Mouse (Mus musculus) midbrain, embryonic 13.5 days (tissue): ENCODE measurements around the gene Hlcs. TPM values are rescaled to one million over a fixed set of nuclear protein-coding genes. Genes with fewer than 3 reads are reported as not detected.

Source experiments
- ATAC-seq: fragments of 200-750 bp; cut with Nextera tagmentation; 2 replicates; pipeline ENCODE4 v1.8.0; 2017; ENCODE audit warnings: mild to moderate bottlenecking, moderate TSS enrichment, moderate library complexity
- H3K27ac ChIP-seq: fragments of 300-500 bp; sonication (generic); 2 replicates; pipeline ENCODE4 v1.5.1; 2015; ENCODE audit warnings: inconsistent platforms, mild to moderate bottlenecking, moderate library complexity
- H3K27me3 ChIP-seq: fragments of 300-500 bp; sonication (generic); 2 replicates; pipeline ENCODE4 v1.6.1; 2015; ENCODE audit warnings: mild to moderate bottlenecking, inconsistent platforms
- H3K36me3 ChIP-seq: fragments of 300-500 bp; sonication (generic); 2 replicates; pipeline ENCODE4 v1.6.1; 2015; ENCODE audit warnings: mild to moderate bottlenecking, inconsistent platforms
- H3K4me1 ChIP-seq: fragments of 300-500 bp; sonication (generic); replicated peaks from 2 replicates; pipeline ENCODE4 v1.6.1; 2015; ENCODE audit warnings: inconsistent platforms
- H3K4me2 ChIP-seq: fragments of 300-500 bp; sonication (generic); replicated peaks from 2 replicates; pipeline ENCODE4 v1.6.1; 2015; ENCODE audit warnings: moderate library complexity, mild to moderate bottlenecking, inconsistent platforms
- H3K4me3 ChIP-seq: fragments of 300-500 bp; sonication (generic); replicated peaks from 2 replicates; pipeline ENCODE4 v1.5.1; 2015; ENCODE audit warnings: mild to moderate bottlenecking, inconsistent platforms
- H3K9ac ChIP-seq: fragments of 300-500 bp; sonication (generic); replicated peaks from 2 replicates; pipeline ENCODE4 v1.6.1; 2015; ENCODE audit warnings: mild to moderate bottlenecking, inconsistent platforms
- H3K9me3 ChIP-seq: fragments of 300-500 bp; sonication (generic); 2 replicates; pipeline ENCODE4 v1.6.1; 2016; ENCODE audit warnings: mild to moderate bottlenecking, inconsistent platforms
- WGBS: fragments of 180-500 bp; shearing (Covaris S2); methylation state at CpG from one replicate; pipeline ENCODE4 v1.1.7; 2015; 5-methylcytosine and 5-hydroxymethylcytosine counted together
- polyA plus RNA-seq: library from polyadenylated mRNA; unstranded; fragments of >200 nt; fragmentation: Nextera tagmentation; extraction: Ambion mirVana; gene quantifications from 2 replicates; pipeline ENCODE4 v1.2.1, GENCODE M21; 2015

Hlcs gene
- polyA plus RNA-seq, 1 experiment from 2014 or later, result 9.2 TPM

DNA sequence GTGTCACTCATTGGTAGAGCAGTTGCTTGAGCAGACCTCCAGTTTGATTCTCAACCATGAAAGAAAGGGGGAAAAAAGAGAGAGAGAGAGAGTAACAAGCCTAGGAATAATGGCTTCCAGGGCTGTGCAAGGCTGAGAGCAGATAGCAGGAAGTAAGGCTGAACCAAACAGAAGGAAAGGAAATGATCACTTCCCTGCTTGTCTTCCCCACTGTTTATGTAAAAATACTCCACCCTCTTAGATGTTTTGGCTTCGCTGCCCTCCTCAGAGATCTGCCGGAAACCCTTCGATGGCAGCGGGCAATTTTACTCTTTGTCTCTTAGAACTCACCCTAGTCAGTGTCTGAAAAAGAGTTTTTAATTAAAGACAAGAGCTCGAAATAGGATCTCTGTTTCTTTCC, 10.3 kb upstream of the Hlcs start:
- H3K4me2 ChIP-seq, result no peak overlapping the region
- H3K9ac ChIP-seq, result no peak overlapping the region
- no peak overlapping the region for H3K27ac ChIP-seq
- peaks cover 32% of the 10 kb centered on the region for H3K27me3 ChIP-seq
- ATAC-seq, result no peak
- H3K36me3 ChIP-seq, result no peaks in the 10 kb centered on the region
- H3K9me3 ChIP-seq, result no peaks in the 10 kb centered on the region
- 82% methylated on average over 5 of the region's 5 CpGs for WGBS
- peaks cover 11% of the 10 kb centered on the region for H3K4me1 ChIP-seq
- no peak overlapping the region for H3K4me3 ChIP-seq

DNA sequence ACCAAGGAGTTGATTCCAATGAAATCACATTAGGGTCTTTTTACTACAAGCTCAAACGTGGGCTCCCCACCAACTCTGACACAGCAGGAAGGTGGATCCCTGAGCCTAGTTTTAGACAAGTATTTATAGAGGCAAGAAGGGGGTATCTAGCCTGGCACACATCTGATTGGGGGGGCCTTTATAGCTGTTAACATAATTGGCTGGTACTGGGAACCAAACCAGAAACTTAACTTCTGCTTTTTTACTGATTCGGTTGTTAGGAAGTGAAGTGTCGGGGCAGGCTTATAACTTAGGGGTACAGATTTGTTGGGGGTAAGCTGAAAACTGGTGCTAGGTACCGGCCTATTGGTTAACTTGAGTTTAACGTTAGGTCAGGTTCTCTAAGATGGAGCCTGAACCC, 6.9 kb upstream of the Hlcs start:
- no peak overlapping the region for H3K4me3 ChIP-seq
- no peaks in the 10 kb centered on the region for H3K36me3 ChIP-seq
- no peaks in the 10 kb centered on the region for H3K4me1 ChIP-seq
- no peaks in the 10 kb centered on the region for H3K9me3 ChIP-seq
- no peak overlapping the region for H3K9ac ChIP-seq
- H3K27me3 ChIP-seq, result peaks cover 3% of the 10 kb centered on the region
- no peak for ATAC-seq
- no peak overlapping the region for H3K27ac ChIP-seq
- 77% methylated on average over 5 of the region's 5 CpGs for WGBS
- no peak overlapping the region for H3K4me2 ChIP-seq

DNA sequence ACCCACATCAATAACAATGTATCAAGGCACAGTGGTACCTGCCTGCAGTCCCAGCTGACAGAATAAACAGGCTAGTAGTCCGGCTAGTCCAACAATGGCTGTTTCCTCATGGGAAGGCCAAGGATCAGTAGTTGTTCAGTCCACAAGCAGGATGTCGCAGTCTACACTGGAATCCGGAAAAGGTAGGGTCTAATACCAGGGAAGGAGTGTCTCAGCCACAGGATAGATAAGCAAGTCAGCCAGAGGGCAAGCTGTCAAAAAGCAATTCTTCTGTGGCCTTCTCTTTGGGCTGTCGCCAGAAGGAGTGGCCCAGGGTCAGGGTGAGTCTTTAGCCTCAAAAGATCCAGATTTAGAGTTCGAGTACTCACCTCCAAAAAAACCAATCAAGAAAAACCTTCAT, 4.4 kb upstream of the Hlcs start:
- WGBS, result 85% methylated on average over 5 of the region's 5 CpGs
- no peak overlapping the region for H3K4me3 ChIP-seq
- H3K4me1 ChIP-seq, result peaks cover 9% of the 10 kb centered on the region
- no peak overlapping the region for H3K4me2 ChIP-seq
- H3K27ac ChIP-seq, result no peak overlapping the region
- H3K9me3 ChIP-seq, result no peaks in the 10 kb centered on the region
- H3K27me3 ChIP-seq, result no peaks in the 10 kb centered on the region
- H3K36me3 ChIP-seq, result no peaks in the 10 kb centered on the region
- no peak for ATAC-seq
- no peak overlapping the region for H3K9ac ChIP-seq

DNA sequence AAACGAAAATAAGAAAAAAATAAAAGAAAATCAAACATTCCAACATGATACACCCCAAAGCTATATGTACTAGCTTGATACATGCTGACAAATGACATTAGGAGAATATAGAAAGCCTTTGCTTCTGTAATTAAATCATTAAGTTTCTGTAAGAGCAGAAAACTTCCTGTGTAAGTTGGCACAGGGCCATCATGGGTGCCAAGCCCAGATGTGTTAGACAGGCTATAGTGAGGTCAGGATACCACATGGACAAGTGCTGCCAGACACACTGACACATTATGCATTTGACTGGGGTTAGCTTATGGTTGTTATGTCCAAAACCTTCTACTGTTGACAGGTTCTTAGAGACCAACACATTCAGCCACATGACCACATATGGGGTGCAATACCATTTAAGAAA, 1.8 kb upstream of the Hlcs start:
- no peaks in the 10 kb centered on the region for H3K36me3 ChIP-seq
- H3K27me3 ChIP-seq, result no peaks in the 10 kb centered on the region
- no peak for ATAC-seq
- no peak overlapping the region for H3K4me2 ChIP-seq
- peaks cover 20% of the 10 kb centered on the region for H3K4me1 ChIP-seq
- no peak overlapping the region for H3K9ac ChIP-seq
- 48% methylated on average over 1 of the region's 1 CpGs for WGBS
- no peak overlapping the region for H3K27ac ChIP-seq
- no peak overlapping the region for H3K4me3 ChIP-seq
- no peaks in the 10 kb centered on the region for H3K9me3 ChIP-seq

DNA sequence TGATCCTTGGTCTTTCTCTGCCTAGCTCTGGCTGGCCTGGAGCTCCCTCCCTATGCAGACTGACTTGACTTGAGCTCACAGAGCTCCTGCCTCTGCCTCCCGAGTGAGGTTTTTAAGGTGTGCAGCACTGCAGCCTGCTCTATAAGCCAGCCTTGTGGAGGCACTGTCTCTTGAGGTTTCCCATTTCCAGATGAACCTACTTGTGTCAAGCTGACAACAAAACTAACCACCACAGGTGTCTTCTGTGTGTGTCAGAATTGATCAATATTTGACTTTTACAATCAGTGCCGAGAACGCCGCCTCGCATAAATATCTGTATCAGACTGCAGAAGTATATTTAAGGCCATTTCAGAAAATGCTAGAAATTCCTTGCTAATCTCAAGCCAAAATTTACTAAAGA, 1.3 kb upstream of the Hlcs start:
- ATAC-seq, result no peak
- 92% methylated on average over 5 of the region's 5 CpGs for WGBS
- Histone ChIP-seq H3K4me1 (peaks cover 20% of the 10 kb centered on the region), H3K4me3 (no peak overlapping the region), H3K4me2 (0 out of 2 replicates have a peak overlapping the region, but pooled peaks have one; percentile 58), H3K27ac (no peak overlapping the region), H3K27me3 (no peaks in the 10 kb centered on the region), H3K9me3 (no peaks in the 10 kb centered on the region), H3K36me3 (no peaks in the 10 kb centered on the region), H3K9ac (no peak overlapping the region)

DNA sequence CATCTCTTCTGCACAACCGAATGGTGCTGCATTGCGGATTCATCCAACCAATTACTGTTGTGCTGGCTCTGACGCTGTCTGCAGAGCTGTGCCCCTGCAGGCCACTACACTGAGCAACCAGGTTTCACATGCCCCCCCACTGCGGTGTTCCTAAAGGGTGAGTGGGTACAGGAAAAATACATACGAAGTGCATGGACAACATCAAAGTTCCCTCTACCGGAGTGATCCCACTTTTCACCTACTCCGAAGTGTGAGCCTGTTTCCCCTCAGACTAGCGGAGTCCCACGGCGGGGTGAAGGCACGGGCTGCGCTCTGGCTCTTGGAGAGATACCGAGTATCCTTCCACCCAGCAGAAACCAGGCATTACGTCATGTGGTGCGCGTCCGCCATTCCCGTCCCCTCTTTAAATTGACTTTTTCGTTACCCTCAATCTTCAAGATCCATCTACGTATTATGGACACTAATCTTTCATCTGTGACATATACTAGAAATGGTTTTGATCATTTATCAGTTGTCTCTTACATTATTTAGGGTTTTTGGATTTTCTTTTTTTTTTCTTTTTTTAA, 625 bp downstream of the Hlcs start:
- Histone ChIP-seq H3K9ac (peak overlapping the region; percentile 76), H3K27ac (peak overlapping the region; percentile 99), H3K4me3 (peak overlapping the region; percentile 63), H3K4me1 (peaks cover 20% of the 10 kb centered on the region), H3K27me3 (no peaks in the 10 kb centered on the region), H3K36me3 (no peaks in the 10 kb centered on the region), H3K9me3 (no peaks in the 10 kb centered on the region), H3K4me2 (peak overlapping the region; percentile 53)
- ATAC-seq, result peak; percentile 92
- WGBS, result under 1% methylated on average over 20 of the region's 20 CpGs

DNA sequence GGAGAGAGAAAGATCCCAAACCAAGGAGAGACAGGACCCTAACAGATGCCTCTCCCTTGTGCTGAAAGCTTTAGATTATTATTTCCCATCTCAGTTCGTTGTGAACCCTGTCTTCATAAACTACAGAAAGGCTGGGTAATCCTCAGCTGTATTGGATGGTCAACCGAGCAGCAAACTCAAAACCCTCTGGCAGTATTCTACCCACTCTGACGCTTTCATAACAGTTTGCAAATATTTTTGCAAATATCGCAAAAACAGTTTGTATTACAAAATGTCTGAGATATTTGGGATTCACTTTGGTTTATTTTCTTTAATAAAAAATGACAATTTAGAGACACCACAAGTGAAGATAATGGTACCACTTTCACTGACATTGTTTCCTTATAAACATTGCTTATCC, 1.4 kb downstream of the Hlcs start:
- H3K4me2 ChIP-seq, result peak overlapping the region; percentile 53
- no peaks in the 10 kb centered on the region for H3K27me3 ChIP-seq
- no peaks in the 10 kb centered on the region for H3K36me3 ChIP-seq
- peak overlapping the region; percentile 76; the same call in 1 of the 2 replicates for H3K9ac ChIP-seq
- peaks cover 23% of the 10 kb centered on the region for H3K4me1 ChIP-seq
- H3K9me3 ChIP-seq, result no peaks in the 10 kb centered on the region
- no peak for ATAC-seq
- WGBS, result 64% methylated on average over 4 of the region's 4 CpGs
- peak overlapping the region; percentile 99 for H3K27ac ChIP-seq
- H3K4me3 ChIP-seq, result peak overlapping the region; percentile 63

DNA sequence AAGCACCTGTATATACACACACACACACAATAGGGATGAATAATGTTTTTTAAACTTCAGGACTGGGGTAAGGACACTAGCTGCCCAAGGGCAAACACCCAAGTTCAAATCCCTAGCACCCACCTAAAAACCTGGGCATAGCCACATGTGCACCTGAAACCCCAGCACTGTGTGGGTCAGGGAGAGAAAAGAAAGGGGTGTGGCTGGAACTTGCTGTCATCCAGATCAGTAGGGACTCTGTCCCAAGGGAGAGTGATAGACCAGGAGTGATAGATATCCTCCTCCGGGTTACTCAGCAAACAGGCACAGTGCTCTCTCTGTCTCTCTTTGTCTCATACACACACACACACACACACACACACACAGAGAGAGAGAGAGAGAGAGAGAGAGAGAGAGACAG, 2.0 kb downstream of the Hlcs start:
- Histone ChIP-seq H3K9ac (peak overlapping the region; percentile 36; the same call in 1 of the 2 replicates), H3K36me3 (no peaks in the 10 kb centered on the region), H3K4me2 (peak overlapping the region; percentile 53), H3K4me1 (peaks cover 23% of the 10 kb centered on the region), H3K27me3 (no peaks in the 10 kb centered on the region), H3K4me3 (no peak overlapping the region; the same call in 1 of the 2 replicates), H3K27ac (peak overlapping the region; percentile 99), H3K9me3 (no peaks in the 10 kb centered on the region)
- ATAC-seq, result no peak
- 74% methylated on average over 1 of the region's 1 CpGs for WGBS

DNA sequence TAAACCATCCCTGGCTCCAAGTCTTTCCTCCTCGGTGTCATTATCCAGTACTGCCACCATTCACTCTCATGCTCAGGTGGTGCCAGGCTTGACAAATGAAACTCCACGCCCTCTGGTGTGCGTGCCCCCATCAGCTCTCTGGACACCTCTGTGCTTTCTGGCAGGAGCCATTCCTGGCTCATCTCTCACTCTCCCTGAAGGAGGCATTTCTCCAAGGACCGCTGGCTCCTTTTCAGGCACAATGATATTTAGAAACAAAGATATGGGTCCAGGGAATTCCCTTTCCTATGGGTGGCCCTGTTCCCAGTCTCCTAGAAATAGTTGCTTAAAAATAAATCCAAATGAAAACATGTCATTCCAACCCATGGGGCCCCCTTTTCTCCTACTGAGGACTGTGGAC, 4.3 kb downstream of the Hlcs start:
- no peak overlapping the region for H3K27ac ChIP-seq
- no peak for ATAC-seq
- H3K9ac ChIP-seq, result no peak overlapping the region
- no peak overlapping the region for H3K4me2 ChIP-seq
- peaks cover 18% of the 10 kb centered on the region for H3K4me1 ChIP-seq
- no peaks in the 10 kb centered on the region for H3K36me3 ChIP-seq
- peaks cover 6% of the 10 kb centered on the region for H3K9me3 ChIP-seq
- 88% methylated on average over 4 of the region's 4 CpGs for WGBS
- no peak overlapping the region for H3K4me3 ChIP-seq
- 0 out of 2 replicates have a peak, but pooled peaks cover 1% of the 10 kb centered on the region for H3K27me3 ChIP-seq

DNA sequence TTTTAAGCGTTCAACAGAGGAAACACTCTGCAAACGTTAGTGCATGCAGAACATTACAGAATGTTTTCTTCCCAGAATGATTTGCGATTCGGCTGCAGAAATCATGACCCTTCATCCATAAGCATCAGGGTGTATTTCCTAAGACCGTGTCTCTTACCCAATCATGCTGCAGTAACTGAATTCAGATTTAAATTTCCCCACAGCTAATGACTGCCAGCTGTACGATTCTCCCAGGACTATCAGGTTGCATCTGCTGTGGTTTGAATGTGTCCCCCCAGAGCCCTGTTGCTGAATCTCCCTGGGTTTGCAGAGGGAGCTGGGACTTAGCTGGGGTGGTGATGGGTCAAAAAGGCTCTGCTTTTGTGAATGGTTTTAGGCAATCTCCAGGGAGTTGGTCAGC, 5.4 kb downstream of the Hlcs start:
- Histone ChIP-seq H3K9ac (0 out of 2 replicates have a peak overlapping the region, but pooled peaks have one; percentile 15), H3K27ac (no peak overlapping the region; the same call in 1 of the 2 replicates), H3K4me1 (peaks cover 19% of the 10 kb centered on the region), H3K4me3 (no peak overlapping the region), H3K4me2 (no peak overlapping the region), H3K27me3 (peaks cover 10% of the 10 kb centered on the region; the same call in 1 of the 2 replicates), H3K9me3 (peaks cover 6% of the 10 kb centered on the region), H3K36me3 (no peaks in the 10 kb centered on the region)
- WGBS, result 53% methylated on average over 6 of the region's 6 CpGs
- no peak for ATAC-seq

DNA sequence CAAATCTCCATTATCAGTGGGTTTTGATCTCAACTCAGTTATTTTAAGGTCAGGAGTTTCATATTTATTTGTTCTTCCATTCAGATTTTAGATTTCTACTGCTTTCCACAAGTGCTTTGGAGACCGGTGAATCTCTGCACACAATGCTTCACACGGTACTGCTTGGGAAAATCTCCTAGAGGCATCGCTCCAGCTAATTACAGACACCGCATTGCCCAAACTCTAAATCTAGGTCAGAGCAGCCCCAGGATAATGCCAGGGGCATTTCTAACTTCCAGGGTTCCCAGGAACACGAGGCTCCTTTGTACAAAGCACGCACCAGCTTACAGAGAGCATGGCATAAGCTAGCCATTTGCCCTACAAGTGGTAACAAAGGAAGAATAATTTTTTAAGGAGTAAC, 5.8 kb downstream of the Hlcs start:
- ATAC-seq, result no peak
- Histone ChIP-seq H3K4me1 (peaks cover 23% of the 10 kb centered on the region), H3K36me3 (no peaks in the 10 kb centered on the region), H3K4me3 (no peak overlapping the region), H3K27ac (peak overlapping the region; percentile 36; the same call in 1 of the 2 replicates), H3K27me3 (peaks cover 11% of the 10 kb centered on the region; the same call in 1 of the 2 replicates), H3K9me3 (peaks cover 6% of the 10 kb centered on the region), H3K4me2 (no peak overlapping the region), H3K9ac (no peak overlapping the region)
- 68% methylated on average over 6 of the region's 6 CpGs for WGBS

DNA sequence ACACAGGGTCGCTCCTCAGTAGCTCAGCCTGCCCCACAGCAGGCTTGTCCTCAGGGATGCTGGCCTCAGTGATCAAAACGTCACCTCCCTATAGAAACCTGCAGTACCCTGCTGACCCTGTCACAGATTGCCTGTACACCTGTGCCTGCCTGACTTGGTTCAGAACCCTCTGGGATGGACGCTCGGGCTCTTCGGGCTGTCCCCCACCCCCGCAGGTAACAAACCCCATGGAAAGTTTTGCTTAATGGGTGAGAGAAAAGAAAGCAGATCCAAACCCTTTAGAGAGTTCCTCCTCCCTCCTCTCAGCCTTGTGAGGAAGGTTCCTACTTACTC, 10.2 kb downstream of the Hlcs start:
- peak; percentile 21; the same call in 1 of the 2 replicates for ATAC-seq
- WGBS, result 35% methylated on average over 6 of the region's 6 CpGs
- peaks cover 18% of the 10 kb centered on the region for H3K4me1 ChIP-seq
- H3K4me3 ChIP-seq, result peak overlapping the region; percentile 30
- no peaks in the 10 kb centered on the region for H3K36me3 ChIP-seq
- peaks cover 6% of the 10 kb centered on the region for H3K9me3 ChIP-seq
- H3K9ac ChIP-seq, result peak overlapping the region; percentile 64
- peak overlapping the region; percentile 66 for H3K27ac ChIP-seq
- peaks cover 11% of the 10 kb centered on the region; the same call in 1 of the 2 replicates for H3K27me3 ChIP-seq
- H3K4me2 ChIP-seq, result peak overlapping the region; percentile 55
